Mouse (Mus musculus) activated CD4-positive, CD25-positive, alpha-beta regulatory T cell, adult 4 months (primary cell): ENCODE measurements around the gene Nfib. TPM values are rescaled to one million over a fixed set of nuclear protein-coding genes. Genes with fewer than 3 reads are reported as not detected.

Experiments
- ATAC-seq: one replicate; pipeline ENCODE4 v1.8.0; 2017
- polyA plus RNA-seq, 2 experiments: library from polyadenylated mRNA; unstranded; fragments of 100-300 nt; shearing (Covaris generic); gene quantifications; one replicate each; pipeline ENCODE4 v1.2.1; 2017

Nfib gene
- polyA plus RNA-seq, 2 experiments from 2014 or later, result 0.09 to 1.1 TPM

GRCm38 (mm10) chr4:82690267-82690666, 15.3 kb downstream of the Nfib start:
- no peak for ATAC-seq

GRCm38 (mm10) chr4:82686037-82686436, 19.5 kb downstream of the Nfib start:
- ATAC-seq, result no peak

GRCm38 (mm10) chr4:82684088-82684715, 21.3 kb downstream of the Nfib start:
- no peak for ATAC-seq

- no peak for ATAC-seq
These were observed 22.0 kb downstream of the Nfib start for GRCm38 (mm10) chr4:82683583-82683982.

- no peak for ATAC-seq
These were observed 29.4 kb downstream of the Nfib start for GRCm38 (mm10) chr4:82676104-82676503.

GRCm38 (mm10) chr4:82667271-82667872, 38.2 kb downstream of the Nfib start:
- ATAC-seq, result no peak

GRCm38 (mm10) chr4:82664436-82664835, 41.1 kb downstream of the Nfib start:
- ATAC-seq, result no peak

- ATAC-seq, result no peak
These were observed 41.7 kb downstream of the Nfib start for GRCm38 (mm10) chr4:82663749-82664381.

GRCm38 (mm10) chr4:82662626-82663025, 42.9 kb downstream of the Nfib start:
- ATAC-seq, result no peak

- no peak for ATAC-seq
These were observed 43.3 kb downstream of the Nfib start for GRCm38 (mm10) chr4:82662222-82662621.

GRCm38 (mm10) chr4:82661215-82661614, 44.3 kb downstream of the Nfib start:
- ATAC-seq, result no peak

- no peak for ATAC-seq
These were observed 59.9 kb downstream of the Nfib start for GRCm38 (mm10) chr4:82645679-82646078.

- no peak for ATAC-seq
These were observed 60.8 kb downstream of the Nfib start for GRCm38 (mm10) chr4:82644797-82645196.

GRCm38 (mm10) chr4:82643734-82644085, 61.8 kb downstream of the Nfib start:
- ATAC-seq, result no peak

GRCm38 (mm10) chr4:82643022-82643733, 62.4 kb downstream of the Nfib start:
- no peak for ATAC-seq

- no peak for ATAC-seq
These were observed 64.4 kb downstream of the Nfib start for GRCm38 (mm10) chr4:82641066-82641680.

- ATAC-seq, result no peak
These were observed 67.3 kb downstream of the Nfib start for GRCm38 (mm10) chr4:82638251-82638650.

GRCm38 (mm10) chr4:82637633-82638032, 67.9 kb downstream of the Nfib start:
- ATAC-seq, result no peak

GRCm38 (mm10) chr4:82636658-82637057, 68.9 kb downstream of the Nfib start:
- no peak for ATAC-seq

GRCm38 (mm10) chr4:82635881-82636280, 69.7 kb downstream of the Nfib start:
- no peak for ATAC-seq

GRCm38 (mm10) chr4:82635118-82635517, 70.4 kb downstream of the Nfib start:
- no peak for ATAC-seq

- ATAC-seq, result no peak
These were observed 71.2 kb downstream of the Nfib start for GRCm38 (mm10) chr4:82634365-82634764.
